Mouse (Mus musculus): ENCODE measurements around the gene Tph2.

The Tph2 gene

GRCm38 (mm10) chr10:115143641-115144040 lies 41.2 kb downstream of the Tph2 start:
- no peak for DNase-seq (ENCODE audit: low read depth, low spot score)

GRCm38 (mm10) chr10:115137016-115137415 lies 47.8 kb downstream of the Tph2 start:
- DNase-seq (ENCODE audit: low read depth, low spot score): no peak

GRCm38 (mm10) chr10:115127907-115128306 lies 56.9 kb downstream of the Tph2 start:
- no peak for DNase-seq (ENCODE audit: low read depth, low spot score)

GRCm38 (mm10) chr10:115125550-115125949 lies 59.3 kb downstream of the Tph2 start:
- no peak for DNase-seq (ENCODE audit: low read depth, low spot score)

- DNase-seq (ENCODE audit: low read depth, low spot score): no peak
Measured at GRCm38 (mm10) chr10:115125027-115125426, 59.8 kb downstream of the Tph2 start.

- DNase-seq (ENCODE audit: low read depth, low spot score): no peak
Measured at GRCm38 (mm10) chr10:115107666-115108540, 76.9 kb downstream of the Tph2 start.

- no peak for DNase-seq (ENCODE audit: low read depth, low spot score)
Measured at GRCm38 (mm10) chr10:115104175-115104574, 80.6 kb downstream of the Tph2 start.

GRCm38 (mm10) chr10:115099890-115100580 lies 84.8 kb downstream of the Tph2 start:
- no peak for DNase-seq (ENCODE audit: low read depth, low spot score)

GRCm38 (mm10) chr10:115097163-115097562 lies 87.7 kb downstream of the Tph2 start:
- DNase-seq (ENCODE audit: low read depth, low spot score): peak; percentile 55

GRCm38 (mm10) chr10:115096191-115096590 lies 88.6 kb downstream of the Tph2 start:
- no peak for DNase-seq (ENCODE audit: low read depth, low spot score)

- no peak for DNase-seq (ENCODE audit: low read depth, low spot score)
Measured at GRCm38 (mm10) chr10:115078232-115078631, 106.6 kb downstream of the Tph2 start.

GRCm38 (mm10) chr10:115069123-115069911 lies 115.5 kb downstream of the Tph2 start:
- no peak for DNase-seq (ENCODE audit: low read depth, low spot score)

- DNase-seq (ENCODE audit: low read depth, low spot score): no peak
Measured at GRCm38 (mm10) chr10:115063936-115064335, 120.9 kb downstream of the Tph2 start.

- DNase-seq (ENCODE audit: low read depth, low spot score): no peak
Measured at GRCm38 (mm10) chr10:115061498-115061897, 123.3 kb downstream of the Tph2 start.

- DNase-seq (ENCODE audit: low read depth, low spot score): no peak
Measured at GRCm38 (mm10) chr10:115060759-115061158, 124.1 kb downstream of the Tph2 start.

- no peak for DNase-seq (ENCODE audit: low read depth, low spot score)
Measured at GRCm38 (mm10) chr10:115051602-115052001, 133.2 kb downstream of the Tph2 start.

GRCm38 (mm10) chr10:115050674-115051073 lies 134.1 kb downstream of the Tph2 start:
- DNase-seq (ENCODE audit: low read depth, low spot score): no peak

GRCm38 (mm10) chr10:115050178-115050577 lies 134.6 kb downstream of the Tph2 start:
- no peak for DNase-seq (ENCODE audit: low read depth, low spot score)

- no peak for DNase-seq (ENCODE audit: low read depth, low spot score)
Measured at GRCm38 (mm10) chr10:115048565-115048964, 136.3 kb downstream of the Tph2 start.

- no peak for DNase-seq (ENCODE audit: low read depth, low spot score)
Measured at GRCm38 (mm10) chr10:115035748-115036147, 149.1 kb downstream of the Tph2 start.
